ENCODE assay signal across 8 mouse cellular contexts in genomic region chr12:71309581-71310067, GRCm38 (mm10). TPM values are rescaled to one million over a fixed set of nuclear protein-coding genes. Genes with fewer than 3 reads are reported as not detected.
DNase-seq lines count a peak whose midpoint lies in the region; ATAC-seq and TF ChIP-seq lines count a peak whose summit lies in the region.

Gene Dact1, plus strand, starts transcription at chr12:71309884.

- no peaks in the 10 kb centered on the region for H3K36me3 ChIP-seq in C2C12 (ENCODE audit: control insufficient read depth, insufficient read depth)
- H3K36me3 ChIP-seq in forebrain, embryonic 10.5 days (replicated peaks) = peaks cover 7% of the 10 kb centered on the region
- H3K36me3 ChIP-seq in heart, embryonic 14.5 days (ENCODE audit: control insufficient read depth, insufficient read depth, low read length) = peaks cover 19% of the 10 kb centered on the region
- H3K36me3 ChIP-seq in liver, embryonic 15.5 days (replicated peaks) = no peaks in the 10 kb centered on the region
- H3K36me3 ChIP-seq in neural tube, embryonic 13.5 days = peaks cover 20% of the 10 kb centered on the region

- no peak for TF ChIP-seq CTCF in C2C12 (IDR thresholded peaks at IDR 0.05; ENCODE audit: control insufficient read depth, insufficient read depth, insufficient read length)
- TF ChIP-seq CTCF in brain, embryonic 14.5 days (IDR thresholded peaks at IDR 0.05; ENCODE audit: borderline replicate concordance, extremely low read depth, insufficient read depth, insufficient read length) = no peak

- TF ChIP-seq POLR2A in brain, embryonic 14.5 days (IDR thresholded peaks at IDR 0.05; ENCODE audit: borderline replicate concordance, extremely low read depth, insufficient read depth, insufficient read length, poor library complexity, severe bottlenecking) = peak; percentile 80; the same call in 1 of the 2 replicates

- H3K79me2 ChIP-seq in C2C12 (ENCODE audit: control insufficient read depth, insufficient read depth) = no peaks in the 10 kb centered on the region

- peak within 1 kb of the TSS; percentile 80 for H3K4me2 ChIP-seq in heart, embryonic 14.5 days (ENCODE audit: low read length)
- peak within 1 kb of the TSS; percentile 78 for H3K4me2 ChIP-seq in liver, embryonic 15.5 days
- H3K4me2 ChIP-seq in neural tube, embryonic 13.5 days = peak within 1 kb of the TSS; percentile 68

- H3ac ChIP-seq in C2C12 (ENCODE audit: control insufficient read depth, insufficient read length, low read depth) = peak within 1 kb of the TSS; percentile 90

- WGBS in forebrain, embryonic 10.5 days = 1% methylated on average over 56 of the region's 76 CpGs
- WGBS in heart, embryonic 14.5 days = under 1% methylated on average over 48 of the region's 76 CpGs
- under 1% methylated on average over 66 of the region's 76 CpGs for WGBS in liver, embryonic 15.5 days (ENCODE audit: insufficient replicate concordance)
- 1% methylated on average over 51 of the region's 76 CpGs for WGBS in neural tube, embryonic 13.5 days

- peak; percentile 82 for ATAC-seq in heart, embryonic 14.5 days (ENCODE audit: insufficient number of reproducible peaks, insufficient read depth, low FRiP score, low read depth)
- peak; percentile 71 for ATAC-seq in liver, embryonic 15.5 days (ENCODE audit: insufficient read depth)
- ATAC-seq in neural tube, embryonic 13.5 days (ENCODE audit: low read depth) = peak; percentile 87

- no peaks in the 10 kb centered on the region for H3K9me3 ChIP-seq in forebrain, embryonic 10.5 days
- H3K9me3 ChIP-seq in heart, embryonic 14.5 days (ENCODE audit: control insufficient read depth, low read length) = no peaks in the 10 kb centered on the region
- H3K9me3 ChIP-seq in liver, embryonic 15.5 days (replicated peaks) = no peaks in the 10 kb centered on the region
- H3K9me3 ChIP-seq in neural tube, embryonic 13.5 days = no peaks in the 10 kb centered on the region

- H3K9ac ChIP-seq in heart, embryonic 14.5 days (ENCODE audit: low read length) = peak within 1 kb of the TSS; percentile 91
- H3K9ac ChIP-seq in liver, embryonic 15.5 days = no peak within 1 kb of the TSS
- H3K9ac ChIP-seq in neural tube, embryonic 13.5 days = peak within 1 kb of the TSS; percentile 97

- H3K4me1 ChIP-seq in forebrain, embryonic 10.5 days = peaks cover 54% of the 10 kb centered on the region
- peaks cover 0 to 11% of the 10 kb centered on the region in 2 experiments; a peak in 3 of 4 replicates for H3K4me1 ChIP-seq in heart, embryonic 14.5 days (ENCODE audit: control insufficient read depth in 2 of 2, insufficient read depth in 2 of 2, low read length in 2 of 2)
- H3K4me1 ChIP-seq in liver, embryonic 15.5 days (replicated peaks) = peaks cover 12% of the 10 kb centered on the region; the same call in 1 of the 2 replicates
- peaks cover 25% of the 10 kb centered on the region for H3K4me1 ChIP-seq in neural tube, embryonic 13.5 days (replicated peaks)

- H3K27ac ChIP-seq in forebrain, embryonic 10.5 days = peak within 1 kb of the TSS; percentile 89
- peak within 1 kb of the TSS; percentile 77 to 89 for H3K27ac ChIP-seq in heart, embryonic 14.5 days (replicated peaks in 1 of 2; ENCODE audit: control insufficient read depth in 1 of 2, insufficient read depth in 1 of 2, low read depth in 2 of 2, low read length in 2 of 2)
- no peak within 1 kb of the TSS for H3K27ac ChIP-seq in liver, embryonic 15.5 days (replicated peaks)
- peak within 1 kb of the TSS; percentile 95 for H3K27ac ChIP-seq in neural tube, embryonic 13.5 days (replicated peaks)

- no peaks in the 10 kb centered on the region for H3K79me3 ChIP-seq in C2C12 (ENCODE audit: low read depth)

- H3K4me3 ChIP-seq in C2C12 (ENCODE audit: insufficient read depth, poor library complexity, severe bottlenecking) = peak within 1 kb of the TSS; percentile 25
- peak within 1 kb of the TSS; percentile 83 for H3K4me3 ChIP-seq in forebrain, embryonic 10.5 days
- peak within 1 kb of the TSS; percentile 73 to 82 for H3K4me3 ChIP-seq in heart, embryonic 14.5 days (ENCODE audit: control insufficient read depth in 1 of 2, insufficient read depth in 1 of 2, low read depth in 1 of 2, low read length in 2 of 2)
- H3K4me3 ChIP-seq in liver, embryonic 15.5 days (replicated peaks) = peak within 1 kb of the TSS; percentile 58
- H3K4me3 ChIP-seq in neural tube, embryonic 13.5 days = peak within 1 kb of the TSS; percentile 89

- H3K27me3 ChIP-seq in C2C12 (ENCODE audit: control insufficient read depth, insufficient read depth, insufficient read length) = no peaks in the 10 kb centered on the region
- H3K27me3 ChIP-seq in forebrain, embryonic 10.5 days (ENCODE audit: poor library complexity, severe bottlenecking) = peaks cover 41% of the 10 kb centered on the region
- no peaks in the 10 kb centered on the region for H3K27me3 ChIP-seq in heart, embryonic 14.5 days (ENCODE audit: control insufficient read depth, insufficient read depth, low read length)
- peaks cover 77% of the 10 kb centered on the region for H3K27me3 ChIP-seq in liver, embryonic 15.5 days
- no peaks in the 10 kb centered on the region; the same call in 1 of the 2 replicates for H3K27me3 ChIP-seq in neural tube, embryonic 13.5 days

- DNase-seq in brain, embryonic 14.5 days (ENCODE audit: low read depth) = peak; percentile 88
- peak; percentile 80 for DNase-seq in forebrain, embryonic 10.5 days (ENCODE audit: extremely low spot score, low spot score)
- DNase-seq in kidney, postnatal 10 days = peak; percentile 88
- peak; percentile 21 to 42 for DNase-seq in thymus, postnatal 10 days (ENCODE audit: low spot score in 2 of 2)

TF ChIP-seq in C2C12, 6 proteins besides CTCF, POLR2A, EP300 and RAD21:
- TF ChIP-seq MYOG (IDR thresholded peaks at IDR 0.05; ENCODE audit: control insufficient read depth, extremely low read depth, insufficient read length) = no peak
- TF ChIP-seq MYOD1 (IDR thresholded peaks at IDR 0.05; ENCODE audit: control insufficient read depth, insufficient read length, low read depth) = no peak
- TF ChIP-seq USF1 (IDR thresholded peaks at IDR 0.05; ENCODE audit: low read depth) = no peak
- no peak for TF ChIP-seq MAX (IDR thresholded peaks at IDR 0.05)
- TF ChIP-seq FOSL1 (IDR thresholded peaks at IDR 0.05; ENCODE audit: insufficient read depth, low read length, poor library complexity, severe bottlenecking) = no peak
- TF ChIP-seq CEBPB (IDR thresholded peaks at IDR 0.05; ENCODE audit: low read depth) = no peak

RNA-seq across cellular contexts. Expression of gene Dact1, which starts in this region (rescaled TPM):
- polyA plus RNA-seq in C2C12 (2012; fragmentation: generic; extraction: Trizol) = 1.6 TPM
- 50.1 and 58.5 TPM in 2 replicates for polyA plus RNA-seq in brain, embryonic 14.5 days (2012; rRNA removed)
- 4.9 and 5.6 TPM in 2 replicates for polyA plus RNA-seq in forebrain, embryonic 10.5 days (2016; fragmentation: Nextera tagmentation; extraction: Ambion mirVana)
- polyA plus RNA-seq in heart, embryonic 14.5 days (2014; fragmentation: Nextera tagmentation; extraction: Ambion mirVana) = 8.2 and 8.6 TPM in 2 replicates
- 0.38 and 0.44 TPM in 2 replicates for polyA plus RNA-seq in liver, embryonic 15.5 days (2015; fragmentation: Nextera tagmentation; extraction: Ambion mirVana)
- polyA plus RNA-seq in neural tube, embryonic 13.5 days (2015; fragmentation: Nextera tagmentation; extraction: Ambion mirVana) = 38.5 and 41.0 TPM in 2 replicates

Comparison
In these comparisons a context has a peak if more than half of its experiments do, and no peak if none do; other contexts are left out.
1. Peak in ATAC-seq, H3K4me3 ChIP-seq and H3K4me2 ChIP-seq in liver, embryonic 15.5 days; RNA of the gene not detected or under 1 TPM.
2. H3K4me3 ChIP-seq: peak in every context shown above with its lines; median percentile 89 in neural tube, embryonic 13.5 days; 83 in forebrain, embryonic 10.5 days; 78 in heart, embryonic 14.5 days; 58 in liver, embryonic 15.5 days; 25 in C2C12.
3. DNase-seq: peak in every context shown above with its lines; median percentile 88 in brain, embryonic 14.5 days; 88 in kidney, postnatal 10 days; 80 in forebrain, embryonic 10.5 days; 32 in thymus, postnatal 10 days.